Mouse (Mus musculus): Measurements from ENCODE around the gene Traf2.

Traf2 gene

GRCm38 (mm10) chr2:25546811-25547491 lies at the start of gene Traf2:
Traf2 (minus strand) TSS chr2:25546940.
- in situ Hi-C loops (cut with MseI, MboI): no loop called here

GRCm38 (mm10) chr2:25591863-25592262 lies 45.1 kb upstream of the Traf2 start:
- in situ Hi-C loops (cut with MseI, MboI): no loop called here

GRCm38 (mm10) chr2:25588227-25588907 lies 41.6 kb upstream of the Traf2 start:
- in situ Hi-C loops (cut with MseI, MboI): no loop called here

- in situ Hi-C loops (cut with MseI, MboI): no loop called here
Measured at GRCm38 (mm10) chr2:25587290-25587689, 40.5 kb upstream of the Traf2 start.

- in situ Hi-C loops (cut with MseI, MboI): no loop called here
Measured at GRCm38 (mm10) chr2:25585601-25586000, 38.9 kb upstream of the Traf2 start.

GRCm38 (mm10) chr2:25584856-25585255 lies 38.1 kb upstream of the Traf2 start:
- in situ Hi-C loops (cut with MseI, MboI): no loop called here

GRCm38 (mm10) chr2:25584152-25584551 lies 37.4 kb upstream of the Traf2 start:
- in situ Hi-C loops (cut with MseI, MboI): no loop called here

GRCm38 (mm10) chr2:25583571-25583970 lies 36.8 kb upstream of the Traf2 start:
- in situ Hi-C loops (cut with MseI, MboI): no loop called here

GRCm38 (mm10) chr2:25583120-25583481 lies 36.4 kb upstream of the Traf2 start:
- in situ Hi-C loops (cut with MseI, MboI): no loop called here

- in situ Hi-C loops (cut with MseI, MboI): no loop called here
Measured at GRCm38 (mm10) chr2:25582466-25583119, 35.9 kb upstream of the Traf2 start.

GRCm38 (mm10) chr2:25581901-25582301 lies 35.2 kb upstream of the Traf2 start:
- in situ Hi-C loops (cut with MseI, MboI): no loop called here

GRCm38 (mm10) chr2:25581294-25581864 lies 34.6 kb upstream of the Traf2 start, which contains the start of gene Ajm1:
Ajm1 (minus strand) TSS chr2:25581757.
- in situ Hi-C loops (cut with MseI, MboI): no loop called here

GRCm38 (mm10) chr2:25580621-25581101 lies 33.9 kb upstream of the Traf2 start:
- in situ Hi-C loops (cut with MseI, MboI): no loop called here

- in situ Hi-C loops (cut with MseI, MboI): no loop called here
Measured at GRCm38 (mm10) chr2:25579737-25580460, 33.2 kb upstream of the Traf2 start.

- in situ Hi-C loops (cut with MseI, MboI): no loop called here
Measured at GRCm38 (mm10) chr2:25578796-25579736, 32.3 kb upstream of the Traf2 start.

GRCm38 (mm10) chr2:25577951-25578795 lies 31.4 kb upstream of the Traf2 start:
- in situ Hi-C loops (cut with MseI, MboI): no loop called here

- in situ Hi-C loops (cut with MseI, MboI): no loop called here
Measured at GRCm38 (mm10) chr2:25576965-25577891, 30.5 kb upstream of the Traf2 start.

Measured in mouse trophoblast stem cell (cell line).